Mouse (Mus musculus) forebrain, embryonic 15.5 days (tissue): Measurements from ENCODE around the gene Nek3. TPM values are rescaled to one million over a fixed set of nuclear protein-coding genes. Genes with fewer than 3 reads are reported as not detected.

Experiments
- ATAC-seq: fragments of 200-750 bp; cut with Nextera tagmentation; replicated peaks from 2 replicates; pipeline ENCODE4 v1.8.0; 2017; ENCODE audit warnings: mild to moderate bottlenecking, moderate TSS enrichment, moderate library complexity
- H3K27ac ChIP-seq: fragments of 300-500 bp; sonication (generic); replicated peaks from 2 replicates; pipeline ENCODE4 v1.5.1; 2015; ENCODE audit warnings: mild to moderate bottlenecking, inconsistent platforms
- H3K27me3 ChIP-seq: fragments of 300-500 bp; sonication (generic); 2 replicates; pipeline ENCODE4 v1.6.1; 2015; ENCODE audit warnings: inconsistent platforms
- H3K36me3 ChIP-seq: fragments of 300-500 bp; sonication (generic); 2 replicates; pipeline ENCODE4 v1.6.1; 2015; ENCODE audit warnings: mild to moderate bottlenecking, inconsistent platforms
- H3K4me1 ChIP-seq: fragments of 300-500 bp; sonication (generic); 2 replicates; pipeline ENCODE4 v1.6.1; 2015; ENCODE audit warnings: inconsistent platforms
- H3K4me2 ChIP-seq: fragments of 300-500 bp; sonication (generic); replicated peaks from 2 replicates; pipeline ENCODE4 v1.6.1; 2015; ENCODE audit warnings: mild to moderate bottlenecking, inconsistent platforms
- H3K4me3 ChIP-seq: fragments of 300-500 bp; sonication (generic); 2 replicates; pipeline ENCODE4 v1.5.1; 2015; ENCODE audit warnings: mild to moderate bottlenecking, inconsistent platforms
- H3K9ac ChIP-seq: fragments of 300-500 bp; sonication (generic); replicated peaks from 2 replicates; pipeline ENCODE4 v1.6.1; 2015; ENCODE audit warnings: mild to moderate bottlenecking, inconsistent platforms
- H3K9me3 ChIP-seq: fragments of 300-500 bp; sonication (generic); 2 replicates; pipeline ENCODE4 v1.6.1; 2016; ENCODE audit warnings: inconsistent platforms
- WGBS: fragments of 180-500 bp; shearing (Covaris S2); methylation state at CpG from one replicate; pipeline ENCODE4 v1.1.7; 2015; ENCODE audit warnings: mixed read lengths; 5-methylcytosine and 5-hydroxymethylcytosine counted together
- polyA plus RNA-seq: library from polyadenylated mRNA; unstranded; fragments of >200 nt; fragmentation: Nextera tagmentation; extraction: Ambion mirVana; gene quantifications from 2 replicates; pipeline ENCODE4 v1.2.1, GENCODE M21; 2015

Nek3 gene
- polyA plus RNA-seq, result 7.3 and 7.6 TPM in 2 replicates

- Histone ChIP-seq H3K27me3 (no peaks in the 10 kb centered on the region), H3K27ac (peak within 1 kb of the TSS; percentile 82), H3K4me2 (peak within 1 kb of the TSS; percentile 48), H3K36me3 (peaks cover 12% of the 10 kb centered on the region), H3K9me3 (no peaks in the 10 kb centered on the region), H3K9ac (peak within 1 kb of the TSS; percentile 58), H3K4me1 (peaks cover 13% of the 10 kb centered on the region; the same call in 1 of the 2 replicates), H3K4me3 (peak within 1 kb of the TSS; percentile 56)
- WGBS, result under 1% methylated on average over 35 of the region's 43 CpGs
- ATAC-seq, result peak; percentile 98
Observed at GRCm38 (mm10) chr8:22166080-22166603, at the start of gene Nek3. Gene Nek3, minus strand, starts transcription at chr8:22166435.

- Histone ChIP-seq H3K27ac (no peak overlapping the region), H3K27me3 (no peaks in the 10 kb centered on the region), H3K4me2 (no peak overlapping the region), H3K9ac (no peak overlapping the region), H3K4me1 (no peaks in the 10 kb centered on the region), H3K4me3 (no peak overlapping the region), H3K9me3 (no peaks in the 10 kb centered on the region), H3K36me3 (peaks cover 68% of the 10 kb centered on the region)
- WGBS, result 94% methylated on average over 10 of the region's 10 CpGs
- no peak for ATAC-seq
Observed at GRCm38 (mm10) chr8:22214826-22215225, 48.6 kb upstream of the Nek3 start.

DNA sequence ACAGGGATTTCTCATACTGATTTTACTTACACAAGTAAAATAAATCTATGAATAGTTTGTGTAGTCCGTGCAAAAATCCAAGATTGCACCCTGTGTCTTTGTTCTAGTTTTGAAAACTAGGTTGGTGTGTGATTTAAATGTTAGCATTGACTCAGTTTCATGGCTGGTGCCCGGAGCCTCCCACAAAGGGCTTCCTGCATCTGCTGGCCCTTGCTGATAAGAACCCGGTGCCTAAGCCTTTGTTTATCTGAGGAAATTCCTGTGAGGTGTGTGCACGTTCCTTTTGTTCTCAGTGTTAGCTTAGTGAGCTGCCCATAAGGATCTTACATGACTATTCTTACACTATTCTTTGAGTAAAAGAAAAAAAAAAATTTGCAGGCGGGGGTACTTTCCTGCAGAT lies 42.8 kb upstream of the Nek3 start:
- Histone ChIP-seq H3K4me3 (no peak overlapping the region), H3K9me3 (no peaks in the 10 kb centered on the region), H3K27me3 (no peaks in the 10 kb centered on the region), H3K4me2 (no peak overlapping the region), H3K4me1 (no peaks in the 10 kb centered on the region), H3K36me3 (peaks cover 48% of the 10 kb centered on the region), H3K27ac (no peak overlapping the region), H3K9ac (no peak overlapping the region)
- ATAC-seq, result no peak
- 51% methylated on average over 5 of the region's 5 CpGs for WGBS

GRCm38 (mm10) chr8:22207535-22207934 lies 41.3 kb upstream of the Nek3 start:
- Histone ChIP-seq H3K4me1 (no peaks in the 10 kb centered on the region), H3K27me3 (no peaks in the 10 kb centered on the region), H3K4me3 (no peak overlapping the region), H3K36me3 (peaks cover 47% of the 10 kb centered on the region), H3K4me2 (no peak overlapping the region), H3K9me3 (no peaks in the 10 kb centered on the region), H3K9ac (no peak overlapping the region), H3K27ac (no peak overlapping the region)
- no peak for ATAC-seq
- whole genome bisulfite sequencing, result 85% methylated on average over 4 of the region's 4 CpGs

GRCm38 (mm10) chr8:22199481-22199880 lies 33.2 kb upstream of the Nek3 start:
- Histone ChIP-seq H3K27ac (no peak overlapping the region), H3K4me1 (peaks cover 4% of the 10 kb centered on the region), H3K9me3 (no peaks in the 10 kb centered on the region), H3K36me3 (peaks cover 24% of the 10 kb centered on the region), H3K4me3 (no peak overlapping the region), H3K9ac (no peak overlapping the region), H3K4me2 (no peak overlapping the region), H3K27me3 (no peaks in the 10 kb centered on the region)
- WGBS, result 99% methylated on average over 8 of the region's 8 CpGs
- no peak for ATAC-seq

- H3K27me3 ChIP-seq, result no peaks in the 10 kb centered on the region
Observed at GRCm38 (mm10) chr8:22197914-22198313, 31.7 kb upstream of the Nek3 start.

GRCm38 (mm10) chr8:22193432-22194010 lies 27.3 kb upstream of the Nek3 start:
- peak; percentile 28; the same call in 1 of the 2 replicates for ATAC-seq
- Histone ChIP-seq H3K9ac (peak overlapping the region; percentile 95), H3K9me3 (no peaks in the 10 kb centered on the region)

More at GRCm38 (mm10) chr8:22197914-22198313, 31.7 kb upstream of the Nek3 start:
- no peak for ATAC-seq
- Histone ChIP-seq H3K4me2 (no peak overlapping the region), H3K9ac (no peak overlapping the region), H3K4me3 (no peak overlapping the region), H3K27ac (no peak overlapping the region), H3K4me1 (peaks cover 15% of the 10 kb centered on the region), H3K36me3 (peaks cover 21% of the 10 kb centered on the region), H3K9me3 (no peaks in the 10 kb centered on the region)
- WGBS, result 88% methylated on average over 6 of the region's 6 CpGs

GRCm38 (mm10) chr8:22192660-22193431 lies 26.6 kb upstream of the Nek3 start, which contains the start of gene Vps36:
Gene Vps36, plus strand, starts transcription at chr8:22192809.
- H3K9ac ChIP-seq, result peak within 1 kb of the TSS; percentile 95
- peaks cover 15% of the 10 kb centered on the region for H3K4me1 ChIP-seq
- ATAC-seq, result peak; percentile 95
- 0 out of 2 replicates have a peak, but pooled peaks cover 4% of the 10 kb centered on the region for H3K27me3 ChIP-seq
- under 1% methylated on average over 65 of the region's 73 CpGs for WGBS
- no peaks in the 10 kb centered on the region for H3K9me3 ChIP-seq
- peak within 1 kb of the TSS; percentile 79 for H3K4me2 ChIP-seq
- H3K27ac ChIP-seq, result peak within 1 kb of the TSS; percentile 95
- H3K4me3 ChIP-seq, result peak within 1 kb of the TSS; percentile 85
- no peaks in the 10 kb centered on the region for H3K36me3 ChIP-seq

More at GRCm38 (mm10) chr8:22193432-22194010, 27.3 kb upstream of the Nek3 start:
- peaks cover 15% of the 10 kb centered on the region for H3K4me1 ChIP-seq
- H3K4me2 ChIP-seq, result peak overlapping the region; percentile 79
- no peaks in the 10 kb centered on the region for H3K36me3 ChIP-seq
- peak overlapping the region; percentile 85 for H3K4me3 ChIP-seq
- 13% methylated on average over 12 of the region's 12 CpGs for WGBS
- H3K27ac ChIP-seq, result peak overlapping the region; percentile 95
- no peaks in the 10 kb centered on the region for H3K27me3 ChIP-seq

DNA sequence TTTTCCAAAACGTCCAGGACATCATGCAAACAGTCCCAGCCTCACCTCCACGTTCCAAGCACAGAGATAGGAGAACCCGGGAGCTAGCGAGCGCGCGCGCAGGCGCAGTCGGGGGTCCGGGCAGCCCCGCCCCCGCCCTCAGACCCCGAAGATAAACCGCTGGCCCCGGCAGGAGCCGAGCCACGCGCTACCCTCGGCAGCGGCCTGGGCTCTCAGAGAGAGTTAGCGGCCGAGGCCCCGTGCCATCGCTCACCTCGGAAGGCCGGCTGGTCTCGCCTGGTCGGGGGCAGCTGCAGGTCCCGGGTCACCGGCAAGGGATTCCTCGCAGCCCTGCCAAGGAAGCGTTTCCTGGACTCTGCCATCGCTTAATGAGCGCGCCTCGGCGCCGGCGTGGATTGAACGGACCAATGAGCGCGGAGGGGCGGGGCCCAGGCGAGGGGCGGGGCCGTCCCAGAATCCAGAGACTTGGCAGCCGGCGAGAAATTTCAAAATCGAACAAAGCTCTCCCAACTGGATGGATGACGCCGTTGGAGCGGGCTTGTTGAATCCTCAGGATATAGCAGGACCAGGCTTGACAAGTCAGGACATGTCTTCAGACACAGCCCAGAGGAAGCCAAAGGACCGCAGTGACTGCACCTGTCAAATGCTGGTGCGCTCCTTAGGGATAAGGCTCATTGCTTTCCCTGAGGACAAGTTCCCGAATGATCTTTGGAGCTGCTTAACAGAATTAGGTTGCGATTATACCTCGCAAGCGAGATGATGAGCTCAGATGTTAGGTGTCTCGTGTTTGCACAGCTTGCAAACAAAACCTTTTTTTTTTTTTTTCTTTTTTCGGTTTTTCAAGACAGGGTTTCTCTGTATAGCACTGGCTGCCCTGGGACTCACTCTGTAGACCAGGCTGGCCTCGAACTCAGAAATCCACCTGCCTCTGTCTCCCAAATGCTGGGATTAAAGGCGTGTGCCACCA lies 19.5 kb upstream of the Nek3 start, which contains the start of gene Ckap2:
Gene Ckap2 (minus strand): TSS at position 389 of the 967 bp plus-strand sequence.
- no peaks in the 10 kb centered on the region for H3K36me3 ChIP-seq
- H3K9ac ChIP-seq, result peak within 1 kb of the TSS; percentile 52
- ATAC-seq, result peak; percentile 98
- peak within 1 kb of the TSS; percentile 77 for H3K27ac ChIP-seq
- no peaks in the 10 kb centered on the region for H3K9me3 ChIP-seq
- H3K4me2 ChIP-seq, result peak within 1 kb of the TSS; percentile 65
- peak within 1 kb of the TSS; percentile 56 for H3K4me3 ChIP-seq
- WGBS, result 2% methylated on average over 63 of the region's 63 CpGs
- H3K4me1 ChIP-seq, result peaks cover 14% of the 10 kb centered on the region
- 0 out of 2 replicates have a peak, but pooled peaks cover 4% of the 10 kb centered on the region for H3K27me3 ChIP-seq

GRCm38 (mm10) chr8:22184884-22185283 lies 18.6 kb upstream of the Nek3 start:
- peak overlapping the region; percentile 56 for H3K4me3 ChIP-seq
- H3K9ac ChIP-seq, result peak overlapping the region; percentile 52
- H3K27ac ChIP-seq, result peak overlapping the region; percentile 77
- peak; percentile 47 for ATAC-seq
- no peaks in the 10 kb centered on the region for H3K9me3 ChIP-seq
- H3K4me1 ChIP-seq, result peaks cover 14% of the 10 kb centered on the region
- H3K4me2 ChIP-seq, result peak overlapping the region; percentile 65
- H3K27me3 ChIP-seq, result 0 out of 2 replicates have a peak, but pooled peaks cover 4% of the 10 kb centered on the region
- 0% methylated on average over 3 of the region's 3 CpGs for WGBS
- H3K36me3 ChIP-seq, result no peaks in the 10 kb centered on the region

- H3K9ac ChIP-seq, result no peak overlapping the region
- no peak for ATAC-seq
- H3K4me1 ChIP-seq, result no peaks in the 10 kb centered on the region
- H3K36me3 ChIP-seq, result peaks cover 30% of the 10 kb centered on the region
- no peaks in the 10 kb centered on the region for H3K27me3 ChIP-seq
- no peak overlapping the region for H3K4me3 ChIP-seq
- 98% methylated on average over 7 of the region's 7 CpGs for WGBS
- H3K27ac ChIP-seq, result no peak overlapping the region
- H3K9me3 ChIP-seq, result no peaks in the 10 kb centered on the region
- H3K4me2 ChIP-seq, result no peak overlapping the region
Observed at GRCm38 (mm10) chr8:22175966-22176365, 9.7 kb upstream of the Nek3 start.
